Mouse (Mus musculus) heart, embryonic 13.5 days (tissue): ENCODE measurements around the gene Specc1. TPM values are rescaled to one million over a fixed set of nuclear protein-coding genes. Genes with fewer than 3 reads are reported as not detected.

Source experiments
- ATAC-seq: fragments of 200-750 bp; cut with Nextera tagmentation; 2 replicates; pipeline ENCODE4 v1.8.0; 2017; ENCODE audit warnings: moderate TSS enrichment; ENCODE audit not compliant: insufficient number of reproducible peaks, low FRiP score, low TSS enrichment; ENCODE audit errors: extremely low read depth
- H3K27ac ChIP-seq: fragments of 300-500 bp; sonication (generic); replicated peaks from 2 replicates; pipeline ENCODE4 v1.5.1; 2015; ENCODE audit warnings: moderate library complexity, mild to moderate bottlenecking, inconsistent platforms
- H3K27me3 ChIP-seq: fragments of 300-500 bp; sonication (generic); replicated peaks from 2 replicates; pipeline ENCODE4 v1.6.1; 2015; ENCODE audit warnings: mild to moderate bottlenecking, inconsistent platforms
- H3K36me3 ChIP-seq: fragments of 300-500 bp; sonication (generic); 2 replicates; pipeline ENCODE4 v1.6.1; 2015; ENCODE audit warnings: mild to moderate bottlenecking, inconsistent platforms
- H3K4me1 ChIP-seq: fragments of 300-500 bp; sonication (generic); 2 replicates; pipeline ENCODE4 v1.6.1; 2015; ENCODE audit warnings: inconsistent platforms
- H3K4me2 ChIP-seq: fragments of 300-500 bp; sonication (generic); 2 replicates; pipeline ENCODE4 v1.6.1; 2015; ENCODE audit warnings: inconsistent platforms, mild to moderate bottlenecking, moderate library complexity
- H3K4me3 ChIP-seq: fragments of 300-500 bp; sonication (generic); 2 replicates; pipeline ENCODE4 v1.5.1; 2015; ENCODE audit warnings: moderate library complexity, mild to moderate bottlenecking, inconsistent platforms
- H3K9ac ChIP-seq: fragments of 300-500 bp; sonication (generic); 2 replicates; pipeline ENCODE4 v1.6.1; 2015; ENCODE audit warnings: inconsistent platforms, mild to moderate bottlenecking, moderate library complexity
- H3K9me3 ChIP-seq: fragments of 300-500 bp; sonication (generic); 2 replicates; pipeline ENCODE4 v1.6.1; 2016; ENCODE audit warnings: inconsistent platforms
- WGBS: fragments of 180-500 bp; shearing (Covaris S2); methylation state at CpG from one replicate; pipeline ENCODE4 v1.1.7; 2015; ENCODE audit warnings: mixed read lengths; 5-methylcytosine and 5-hydroxymethylcytosine counted together
- polyA plus RNA-seq: library from polyadenylated mRNA; unstranded; fragments of >200 nt; fragmentation: Nextera tagmentation; extraction: Ambion mirVana; gene quantifications from 2 replicates; pipeline ENCODE4 v1.2.1, GENCODE M21; 2015

The Specc1 gene
- polyA plus RNA-seq, 1 experiment from 2014 or later: 13.1 TPM

- Histone ChIP-seq H3K27me3 (no peaks in the 10 kb centered on the region), H3K4me2 (peak overlapping the region; percentile 89), H3K9me3 (no peaks in the 10 kb centered on the region), H3K36me3 (no peaks in the 10 kb centered on the region), H3K4me3 (peak overlapping the region; percentile 81), H3K9ac (peak overlapping the region; percentile 89), H3K4me1 (peaks cover 23% of the 10 kb centered on the region), H3K27ac (peak overlapping the region; percentile 95)
- no peak for ATAC-seq
- WGBS: 2% methylated on average over 48 of the region's 51 CpGs
Observed at GRCm38 (mm10) chr11:62077157-62077865, 120.7 kb downstream of the Specc1 start.

DNA sequence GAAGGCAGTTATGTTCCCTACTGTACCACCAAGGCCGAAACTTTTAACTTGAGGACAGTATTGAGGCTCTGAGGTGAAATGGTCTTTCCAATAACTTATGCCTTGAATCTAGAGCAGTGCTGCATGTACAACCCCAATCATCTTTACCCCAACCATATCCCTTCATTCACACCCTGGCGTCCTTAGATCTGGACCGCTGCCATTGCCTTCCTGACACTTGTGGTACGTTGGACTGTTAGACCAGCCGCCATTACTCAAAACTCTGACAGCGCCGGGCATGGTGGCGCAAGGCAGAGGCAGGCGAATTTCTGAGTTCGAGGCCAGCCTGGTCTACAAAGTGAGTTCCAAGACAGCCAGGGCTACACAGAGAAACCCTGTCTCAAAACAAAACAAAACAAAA is 121.8 kb downstream of the Specc1 start:
- H3K27ac ChIP-seq: no peak overlapping the region; the same call in 1 of the 2 replicates
- no peak for ATAC-seq
- H3K9me3 ChIP-seq: no peaks in the 10 kb centered on the region
- 87% methylated on average over 10 of the region's 10 CpGs for WGBS
- peak overlapping the region; percentile 81 for H3K4me3 ChIP-seq
- peak overlapping the region; percentile 89 for H3K4me2 ChIP-seq
- H3K9ac ChIP-seq: 0 out of 2 replicates have a peak overlapping the region, but pooled peaks have one; percentile 89
- H3K4me1 ChIP-seq: peaks cover 23% of the 10 kb centered on the region
- no peaks in the 10 kb centered on the region for H3K27me3 ChIP-seq
- H3K36me3 ChIP-seq: no peaks in the 10 kb centered on the region

- Histone ChIP-seq H3K4me1 (peaks cover 23% of the 10 kb centered on the region), H3K9me3 (no peaks in the 10 kb centered on the region)
Observed at GRCm38 (mm10) chr11:62079100-62079857, 122.7 kb downstream of the Specc1 start.

GRCm38 (mm10) chr11:62080476-62080875 is 123.9 kb downstream of the Specc1 start:
- no peaks in the 10 kb centered on the region for H3K9me3 ChIP-seq
- peak overlapping the region; percentile 7; the same call in 1 of the 2 replicates for H3K4me2 ChIP-seq
- peaks cover 23% of the 10 kb centered on the region for H3K4me1 ChIP-seq
- whole genome bisulfite sequencing: 76% methylated on average over 2 of the region's 2 CpGs
- no peak overlapping the region for H3K4me3 ChIP-seq
- H3K9ac ChIP-seq: no peak overlapping the region
- no peaks in the 10 kb centered on the region for H3K36me3 ChIP-seq
- no peaks in the 10 kb centered on the region for H3K27me3 ChIP-seq
- no peak overlapping the region for H3K27ac ChIP-seq
- ATAC-seq: no peak

More at GRCm38 (mm10) chr11:62079100-62079857, 122.7 kb downstream of the Specc1 start:
- ATAC-seq: no peak
- H3K27me3 ChIP-seq: no peaks in the 10 kb centered on the region
- H3K36me3 ChIP-seq: no peaks in the 10 kb centered on the region
- H3K27ac ChIP-seq: no peak overlapping the region
- peak overlapping the region; percentile 41 for H3K4me2 ChIP-seq
- WGBS: 85% methylated on average over 8 of the region's 8 CpGs
- H3K9ac ChIP-seq: no peak overlapping the region
- H3K4me3 ChIP-seq: no peak overlapping the region

- ATAC-seq: no peak
- H3K27ac ChIP-seq: peak overlapping the region; percentile 22
- H3K4me1 ChIP-seq: peaks cover 25% of the 10 kb centered on the region
- H3K36me3 ChIP-seq: no peaks in the 10 kb centered on the region
- H3K4me2 ChIP-seq: no peak overlapping the region
- no peak overlapping the region for H3K4me3 ChIP-seq
- no peaks in the 10 kb centered on the region for H3K27me3 ChIP-seq
- H3K9me3 ChIP-seq: no peaks in the 10 kb centered on the region
- 50% methylated on average over 2 of the region's 2 CpGs for WGBS
- H3K9ac ChIP-seq: no peak overlapping the region
Observed at GRCm38 (mm10) chr11:62086648-62087047, 130.1 kb downstream of the Specc1 start.

DNA sequence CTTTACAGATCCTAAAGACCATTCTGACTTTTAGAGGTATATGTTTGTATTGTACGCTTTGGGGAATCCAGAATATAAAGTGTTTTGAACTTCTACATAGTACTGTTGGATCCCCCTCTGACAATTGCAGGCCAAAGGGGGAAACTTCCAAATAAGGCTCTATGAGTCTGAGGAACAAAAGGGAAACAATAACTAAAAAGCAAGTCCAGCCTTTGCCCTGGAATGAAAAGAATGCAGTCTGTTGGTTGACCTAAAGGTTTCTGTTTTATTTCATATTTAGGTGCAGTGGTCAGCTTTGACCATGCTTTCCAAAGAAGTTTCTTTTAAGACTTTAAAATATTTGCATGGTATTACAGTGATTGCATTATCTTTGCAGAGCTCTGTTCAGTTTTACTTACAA is 130.5 kb downstream of the Specc1 start:
- ATAC-seq: no peak
- no peaks in the 10 kb centered on the region for H3K9me3 ChIP-seq
- WGBS: 81% methylated on average over 1 of the region's 1 CpGs
- H3K4me3 ChIP-seq: no peak overlapping the region
- peaks cover 25% of the 10 kb centered on the region for H3K4me1 ChIP-seq
- no peaks in the 10 kb centered on the region for H3K27me3 ChIP-seq
- no peaks in the 10 kb centered on the region for H3K36me3 ChIP-seq
- H3K27ac ChIP-seq: peak overlapping the region; percentile 22; the same call in 1 of the 2 replicates
- H3K9ac ChIP-seq: no peak overlapping the region
- no peak overlapping the region for H3K4me2 ChIP-seq

GRCm38 (mm10) chr11:62088651-62089050 is 132.1 kb downstream of the Specc1 start:
- H3K36me3 ChIP-seq: no peaks in the 10 kb centered on the region
- no peak overlapping the region for H3K27ac ChIP-seq
- no peak overlapping the region for H3K4me3 ChIP-seq
- H3K9me3 ChIP-seq: no peaks in the 10 kb centered on the region
- no peak for ATAC-seq
- 71% methylated on average over 3 of the region's 3 CpGs for WGBS
- H3K9ac ChIP-seq: no peak overlapping the region
- H3K4me1 ChIP-seq: peaks cover 25% of the 10 kb centered on the region
- H3K27me3 ChIP-seq: no peaks in the 10 kb centered on the region
- no peak overlapping the region for H3K4me2 ChIP-seq

DNA sequence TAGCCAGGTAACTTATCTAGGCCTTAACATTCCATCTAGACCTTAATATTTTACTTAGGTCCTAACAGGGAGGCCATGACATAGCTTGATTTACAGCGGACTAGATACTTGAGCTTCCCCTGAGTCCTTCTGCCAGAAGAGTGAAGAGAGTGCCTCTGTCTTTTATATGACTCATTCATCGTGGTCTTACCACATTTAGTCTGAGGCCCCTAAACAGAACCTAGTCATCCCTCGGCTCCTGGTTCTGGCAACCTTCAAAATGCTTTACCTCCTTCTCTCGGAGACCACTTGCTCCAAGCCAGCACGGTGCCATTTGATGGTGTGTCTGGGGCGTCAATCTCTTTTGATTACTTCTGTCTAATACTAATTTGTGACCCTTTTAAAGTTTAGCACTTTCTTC is 133.8 kb downstream of the Specc1 start:
- Histone ChIP-seq H3K4me2 (no peak overlapping the region), H3K27ac (no peak overlapping the region), H3K27me3 (no peaks in the 10 kb centered on the region), H3K36me3 (no peaks in the 10 kb centered on the region), H3K4me3 (no peak overlapping the region), H3K4me1 (peaks cover 31% of the 10 kb centered on the region), H3K9me3 (no peaks in the 10 kb centered on the region), H3K9ac (no peak overlapping the region)
- WGBS: 81% methylated on average over 6 of the region's 6 CpGs
- ATAC-seq: no peak

GRCm38 (mm10) chr11:62103380-62103911 is 146.9 kb downstream of the Specc1 start:
- no peaks in the 10 kb centered on the region for H3K27me3 ChIP-seq
- H3K4me2 ChIP-seq: no peak overlapping the region
- WGBS: 11% methylated on average over 3 of the region's 3 CpGs
- ATAC-seq: no peak
- no peak overlapping the region for H3K4me3 ChIP-seq
- H3K27ac ChIP-seq: peak overlapping the region; percentile 51
- H3K4me1 ChIP-seq: peaks cover 14% of the 10 kb centered on the region
- no peaks in the 10 kb centered on the region for H3K36me3 ChIP-seq
- H3K9ac ChIP-seq: no peak overlapping the region
- no peaks in the 10 kb centered on the region for H3K9me3 ChIP-seq

GRCm38 (mm10) chr11:62106401-62106871 is 149.9 kb downstream of the Specc1 start:
- 68% methylated on average over 1 of the region's 1 CpGs for WGBS
- H3K27ac ChIP-seq: peak overlapping the region; percentile 42

GRCm38 (mm10) chr11:62107272-62107836 is 150.8 kb downstream of the Specc1 start:
- H3K27me3 ChIP-seq: no peaks in the 10 kb centered on the region
- H3K27ac ChIP-seq: no peak overlapping the region
- H3K36me3 ChIP-seq: no peaks in the 10 kb centered on the region
- ATAC-seq: no peak
- no peak overlapping the region for H3K4me3 ChIP-seq
- H3K9ac ChIP-seq: no peak overlapping the region
- peaks cover 14% of the 10 kb centered on the region for H3K4me1 ChIP-seq
- 71% methylated on average over 2 of the region's 2 CpGs for WGBS
- no peak overlapping the region for H3K4me2 ChIP-seq
- H3K9me3 ChIP-seq: no peaks in the 10 kb centered on the region

More at GRCm38 (mm10) chr11:62106401-62106871, 149.9 kb downstream of the Specc1 start:
- Histone ChIP-seq H3K9ac (no peak overlapping the region), H3K4me3 (no peak overlapping the region), H3K4me2 (no peak overlapping the region), H3K9me3 (no peaks in the 10 kb centered on the region), H3K36me3 (no peaks in the 10 kb centered on the region), H3K27me3 (no peaks in the 10 kb centered on the region), H3K4me1 (peaks cover 14% of the 10 kb centered on the region)
- no peak for ATAC-seq
